Mouse (Mus musculus) B cell, adult 2 months (primary cell): ENCODE measurements around the gene Pcf11.
A peak's percentile ranks its signal among the peaks of the same experiment; 100 is the strongest.

ENCODE experiments used
- DNase-seq, 2 experiments: peaks; one replicate each; pipeline ENCODE4 v3.0.0; 2022

Pcf11 gene

GRCm38 (mm10) chr7:92669507-92670471 lies at the start of gene Pcf11:
Pcf11 (minus strand) TSS chr7:92669934.
- DNase-seq = peak; percentile 96 to 98

GRCm38 (mm10) chr7:92715055-92715454 lies 45.3 kb upstream of the Pcf11 start:
- no peak for DNase-seq

GRCm38 (mm10) chr7:92711593-92711992 lies 41.9 kb upstream of the Pcf11 start:
- DNase-seq = no peak

GRCm38 (mm10) chr7:92709573-92709972 lies 39.8 kb upstream of the Pcf11 start:
- DNase-seq = no peak

GRCm38 (mm10) chr7:92706711-92707110 lies 37.0 kb upstream of the Pcf11 start:
- no peak for DNase-seq

GRCm38 (mm10) chr7:92705534-92705933 lies 35.8 kb upstream of the Pcf11 start:
- DNase-seq = no peak

GRCm38 (mm10) chr7:92703661-92704060 lies 33.9 kb upstream of the Pcf11 start:
- no peak for DNase-seq

- no peak for DNase-seq
Observed at GRCm38 (mm10) chr7:92698770-92699169, 29.0 kb upstream of the Pcf11 start.

- DNase-seq = no peak
Observed at GRCm38 (mm10) chr7:92696395-92696794, 26.7 kb upstream of the Pcf11 start.

- DNase-seq = no peak
Observed at GRCm38 (mm10) chr7:92689101-92689500, 19.4 kb upstream of the Pcf11 start.

GRCm38 (mm10) chr7:92688299-92688669 lies 18.6 kb upstream of the Pcf11 start:
- no peak for DNase-seq

- DNase-seq = no peak
Observed at GRCm38 (mm10) chr7:92687556-92688298, 18.0 kb upstream of the Pcf11 start.

- no peak for DNase-seq
Observed at GRCm38 (mm10) chr7:92677346-92677745, 7.6 kb upstream of the Pcf11 start.

GRCm38 (mm10) chr7:92675131-92675530 lies 5.4 kb upstream of the Pcf11 start:
- DNase-seq = no peak

GRCm38 (mm10) chr7:92668791-92669506 lies 785 bp downstream of the Pcf11 start:
- DNase-seq = peak; percentile 69 to 72

GRCm38 (mm10) chr7:92666274-92666820 lies 3.4 kb downstream of the Pcf11 start:
- DNase-seq = peak; percentile 13 to 23

- DNase-seq = no peak
Observed at GRCm38 (mm10) chr7:92658050-92658449, 11.7 kb downstream of the Pcf11 start.

- no peak for DNase-seq
Observed at GRCm38 (mm10) chr7:92656386-92656785, 13.3 kb downstream of the Pcf11 start.

- no peak for DNase-seq
Observed at GRCm38 (mm10) chr7:92653329-92653728, 16.4 kb downstream of the Pcf11 start.

- DNase-seq = no peak
Observed at GRCm38 (mm10) chr7:92647790-92648189, 21.9 kb downstream of the Pcf11 start.

- DNase-seq = no peak
Observed at GRCm38 (mm10) chr7:92642358-92642757, 27.4 kb downstream of the Pcf11 start.

- DNase-seq = no peak
Observed at GRCm38 (mm10) chr7:92638050-92638449, 31.7 kb downstream of the Pcf11 start.
